Mouse (Mus musculus): ENCODE data around the gene Cyp4f14.

The Cyp4f14 gene

DNA sequence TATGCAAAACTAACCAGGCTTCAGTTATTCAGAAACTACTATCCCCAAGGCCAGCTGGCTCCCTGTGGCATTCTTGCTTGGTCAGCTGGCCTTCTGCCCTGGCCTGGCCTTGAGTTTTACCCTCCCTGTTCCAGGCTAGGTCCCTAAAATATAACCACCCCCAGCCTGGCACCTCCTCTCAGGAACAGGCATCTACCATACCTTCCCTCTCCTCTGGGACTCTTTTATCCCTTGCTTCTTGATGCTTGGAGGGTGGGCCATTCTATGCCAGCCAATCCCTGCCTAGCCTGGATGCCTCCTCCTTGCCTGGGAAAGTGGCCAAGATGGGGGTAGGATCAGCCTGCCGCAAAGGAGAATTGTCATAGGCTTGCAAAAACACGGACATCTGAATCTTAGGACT lies at the start of gene Cyp4f14:
TSS of gene Cyp4f14 (minus strand) at position 212 of the 400 bp plus-strand sequence.
- no peak for DNase-seq

DNA sequence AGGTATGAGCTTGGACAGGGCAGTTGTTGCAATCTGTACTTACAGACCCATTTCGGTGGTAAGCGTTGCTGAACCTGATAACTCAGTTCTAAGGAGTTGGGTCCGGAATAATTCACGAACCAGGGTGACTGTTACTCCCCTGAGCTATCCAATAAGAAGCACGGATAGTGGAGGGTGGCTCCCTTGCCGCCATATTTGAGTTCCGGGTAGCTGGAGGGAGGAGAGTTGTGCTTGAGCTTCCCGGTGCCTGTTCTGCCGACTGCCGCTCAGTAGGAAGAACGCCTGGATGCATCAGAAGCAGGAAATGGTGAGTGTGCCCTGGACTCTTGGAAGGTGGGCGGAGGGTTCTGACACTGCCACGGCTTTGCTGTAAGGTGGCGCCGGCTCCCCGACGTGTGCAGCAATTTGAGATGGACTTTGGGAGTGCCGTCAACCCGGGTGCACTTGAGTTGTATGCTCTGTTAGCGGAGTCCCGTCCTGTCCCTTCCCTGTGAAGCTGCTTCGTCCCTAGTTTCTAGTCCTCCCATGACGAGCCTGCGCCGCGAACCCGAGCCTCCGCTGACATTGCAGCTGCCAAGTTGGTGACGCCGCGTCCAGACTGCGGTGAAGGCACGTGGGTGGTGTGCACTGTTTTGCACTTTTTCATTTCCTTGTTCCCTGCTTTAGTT lies 48.6 kb upstream of the Cyp4f14 start, which contains the start of gene Zfp472:
TSS of gene Zfp472 (plus strand) at position 192 of the 668 bp plus-strand sequence.
- DNase-seq, result peak; percentile 92 to 94

DNA sequence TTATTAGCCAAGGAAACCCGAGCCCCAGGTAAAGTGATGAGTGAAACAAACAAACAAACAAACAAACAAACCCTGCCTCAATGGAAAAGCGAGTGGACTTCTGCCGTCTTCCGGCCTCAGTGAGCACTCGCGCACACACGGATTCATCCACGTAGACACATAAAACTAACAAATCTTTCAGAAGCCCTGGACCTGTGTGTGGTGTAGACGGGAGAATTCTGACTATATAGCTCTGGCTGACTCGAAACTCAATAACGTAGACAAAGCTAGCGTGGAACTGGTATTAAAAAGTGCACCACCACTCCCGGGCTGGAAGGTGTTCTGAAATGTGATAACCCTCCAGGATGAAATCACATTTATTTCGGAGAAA lies 48.1 kb upstream of the Cyp4f14 start:
- DNase-seq, result no peak

DNA sequence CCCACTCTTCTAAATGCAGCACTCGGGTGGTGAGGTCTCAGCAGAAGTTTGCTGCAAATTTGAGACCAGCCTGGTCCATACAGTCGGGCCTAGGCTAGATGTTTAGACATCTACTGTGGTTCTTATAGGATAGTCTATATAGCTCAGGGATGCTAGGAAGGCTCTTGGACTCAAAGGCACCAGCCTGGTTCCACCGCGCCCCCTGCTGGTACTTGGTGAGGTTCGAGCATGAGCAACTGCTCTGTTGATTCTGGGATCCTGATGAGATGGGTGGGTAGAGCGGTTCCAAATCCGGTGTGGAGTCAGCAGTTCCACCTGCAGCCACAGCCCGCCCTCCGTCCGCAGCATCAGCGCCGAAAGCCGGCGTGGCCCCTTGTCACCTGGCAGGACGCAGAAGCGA lies 34.3 kb upstream of the Cyp4f14 start:
- peak; percentile 91 for DNase-seq

- no peak for DNase-seq
Measured at GRCm38 (mm10) chr17:32951006-32951405, 33.9 kb upstream of the Cyp4f14 start.

GRCm38 (mm10) chr17:32950136-32950535 lies 33.0 kb upstream of the Cyp4f14 start:
- no peak for DNase-seq

- peak; percentile 94 to 97 for DNase-seq
Measured at GRCm38 (mm10) chr17:32947215-32947914, 30.2 kb upstream of the Cyp4f14 start, which contains the start of gene Cyp4f13. Cyp4f13 (minus strand) TSS chr17:32947402.

DNA sequence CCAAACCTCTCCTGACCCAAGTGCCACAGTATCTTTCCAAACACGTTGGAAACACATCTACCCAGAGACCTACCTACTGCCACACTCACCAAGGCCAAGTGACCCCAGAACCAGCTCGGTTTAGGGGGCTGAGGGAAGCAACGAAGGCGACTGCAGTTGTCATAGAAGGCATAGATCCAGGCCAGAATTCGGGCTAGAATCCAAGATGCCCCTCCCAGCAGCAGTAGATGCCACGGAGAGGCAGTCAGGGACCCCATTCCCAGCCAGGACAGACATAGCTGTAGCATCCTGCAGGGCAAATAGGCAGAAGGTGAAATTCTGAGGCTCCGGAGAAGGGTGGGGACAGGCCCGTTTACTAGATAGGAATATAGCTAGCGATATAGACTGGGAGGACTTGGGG lies 29.6 kb upstream of the Cyp4f14 start:
- no peak for DNase-seq

DNA sequence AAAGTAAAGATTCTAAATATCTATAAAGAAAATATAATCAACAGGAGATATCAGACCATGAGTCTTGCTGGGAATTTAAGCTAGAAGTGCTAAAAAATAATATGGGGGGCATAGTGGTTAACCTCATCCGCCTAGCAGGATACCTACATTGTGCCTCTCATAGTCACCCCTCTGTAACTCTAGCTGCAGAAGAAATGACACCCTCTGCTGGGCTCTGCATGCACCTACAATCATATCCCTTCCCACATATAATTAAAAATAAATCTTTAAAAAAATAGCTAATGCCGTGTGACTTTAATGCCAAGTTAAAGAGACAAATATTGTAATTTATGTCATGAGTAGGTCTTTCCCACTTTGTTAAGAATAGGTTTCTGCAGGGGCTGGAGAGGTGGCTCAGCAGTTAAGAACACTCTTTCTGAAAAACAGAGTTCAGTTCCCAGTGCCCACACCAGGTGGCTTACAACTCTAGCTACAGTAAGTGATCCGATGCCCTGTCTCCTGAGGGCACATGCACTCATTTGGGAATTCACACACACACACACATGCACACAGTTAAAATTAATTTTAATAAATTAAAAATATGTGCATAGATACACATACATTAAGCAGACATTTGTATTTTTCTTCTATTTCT lies 27.4 kb upstream of the Cyp4f14 start:
- peak in 1 of 2 experiments; percentile 18 for DNase-seq

DNA sequence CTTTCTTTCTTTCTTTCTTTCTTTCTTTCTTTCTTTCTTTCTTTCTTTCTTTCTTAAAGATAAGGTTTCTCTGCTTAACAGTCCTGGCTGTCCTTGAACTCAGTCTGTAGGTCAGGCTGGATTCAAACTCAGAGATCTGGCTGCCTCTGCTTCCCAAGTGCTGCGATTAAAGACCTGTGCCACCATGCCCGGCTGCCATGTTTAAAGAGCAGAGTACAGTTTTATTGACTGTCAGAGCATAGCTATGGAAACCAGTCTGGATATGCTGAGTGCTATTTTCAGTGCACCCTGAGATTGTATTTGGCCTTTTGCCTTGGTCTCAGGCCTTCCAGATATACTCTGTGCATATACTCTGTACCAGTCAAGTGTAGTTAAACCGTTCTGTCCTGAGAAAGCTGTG lies 26.5 kb upstream of the Cyp4f14 start:
- DNase-seq, result no peak

DNA sequence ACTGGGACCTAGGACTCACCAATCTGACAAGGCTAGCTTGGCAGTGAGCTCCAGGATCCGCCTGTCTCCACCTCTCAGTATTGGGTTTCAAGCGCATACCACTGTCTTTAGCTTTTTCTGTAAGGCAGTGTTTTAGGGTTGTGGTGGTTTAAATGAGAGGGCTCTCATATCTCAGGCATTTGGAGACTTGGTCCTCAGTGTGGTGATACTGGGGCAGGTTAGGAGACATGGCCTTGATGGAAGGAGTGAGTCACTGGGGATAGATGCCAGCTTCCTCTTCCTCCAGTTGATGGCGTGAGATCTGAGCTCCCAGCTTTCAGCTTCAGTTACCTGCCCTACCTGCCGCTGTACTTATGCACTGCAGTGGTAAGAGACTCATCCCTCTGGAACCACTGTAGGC lies 22.7 kb upstream of the Cyp4f14 start:
- no peak for DNase-seq

- DNase-seq, result no peak
Measured at GRCm38 (mm10) chr17:32927803-32928202, 10.7 kb upstream of the Cyp4f14 start.

DNA sequence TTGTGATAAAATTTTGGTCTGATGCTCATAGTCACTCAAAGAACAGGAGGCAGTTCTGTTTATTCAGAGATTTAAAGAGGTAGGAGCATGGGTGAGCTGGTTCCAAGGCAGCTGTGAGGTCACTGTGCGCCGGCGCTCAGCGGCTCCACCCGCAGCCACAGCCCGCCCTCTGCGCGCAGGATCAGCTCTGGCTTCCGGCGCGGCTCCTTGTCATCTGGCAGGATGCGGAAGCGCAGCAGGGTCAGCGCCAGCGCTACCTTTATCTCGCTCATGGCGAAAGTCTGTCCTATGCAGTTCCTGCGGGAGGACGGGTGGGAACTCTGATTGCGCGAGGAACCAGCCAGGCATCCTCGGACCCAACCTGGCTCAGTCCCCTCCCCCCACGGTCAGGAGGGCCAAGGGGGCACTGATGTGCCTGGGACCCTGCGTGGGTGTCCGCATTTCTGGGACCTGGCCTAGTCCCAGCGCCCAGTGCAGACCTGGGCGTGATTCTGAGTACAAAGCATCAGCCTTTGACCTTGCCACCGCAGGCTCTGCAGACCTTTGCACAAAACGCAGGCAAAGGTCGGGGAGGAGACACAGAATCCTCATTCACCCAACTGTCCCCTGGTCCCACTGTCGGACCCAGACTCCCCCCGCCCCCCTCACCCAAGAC lies 7.6 kb upstream of the Cyp4f14 start:
- peak; percentile 70 to 71 for DNase-seq

- DNase-seq, result no peak
Measured at GRCm38 (mm10) chr17:32923681-32924080, 6.5 kb upstream of the Cyp4f14 start.

GRCm38 (mm10) chr17:32919123-32919522 lies 2.0 kb upstream of the Cyp4f14 start:
- no peak for DNase-seq

DNA sequence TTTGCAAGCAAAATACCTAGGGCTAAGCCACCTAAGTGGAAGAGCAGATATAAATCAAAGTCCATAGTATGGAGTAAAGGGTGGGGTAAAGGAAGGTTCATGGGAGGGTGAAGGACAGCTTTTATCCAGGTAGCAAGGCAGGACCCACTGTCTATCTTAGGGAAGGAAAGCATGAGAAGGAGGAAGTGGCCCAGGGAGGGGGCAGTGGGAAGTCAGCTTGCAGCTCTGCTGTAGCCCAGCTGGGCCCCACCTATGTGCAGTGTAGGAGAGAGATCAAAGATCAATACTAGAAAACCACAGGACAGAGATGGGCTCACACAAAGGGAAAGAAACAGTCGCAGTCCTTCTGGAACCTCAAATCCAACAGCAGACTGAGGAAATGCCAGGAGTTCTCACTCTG lies 1.1 kb downstream of the Cyp4f14 start:
- no peak for DNase-seq

- no peak for DNase-seq
Measured at GRCm38 (mm10) chr17:32906172-32906571, 11.0 kb downstream of the Cyp4f14 start.

DNA sequence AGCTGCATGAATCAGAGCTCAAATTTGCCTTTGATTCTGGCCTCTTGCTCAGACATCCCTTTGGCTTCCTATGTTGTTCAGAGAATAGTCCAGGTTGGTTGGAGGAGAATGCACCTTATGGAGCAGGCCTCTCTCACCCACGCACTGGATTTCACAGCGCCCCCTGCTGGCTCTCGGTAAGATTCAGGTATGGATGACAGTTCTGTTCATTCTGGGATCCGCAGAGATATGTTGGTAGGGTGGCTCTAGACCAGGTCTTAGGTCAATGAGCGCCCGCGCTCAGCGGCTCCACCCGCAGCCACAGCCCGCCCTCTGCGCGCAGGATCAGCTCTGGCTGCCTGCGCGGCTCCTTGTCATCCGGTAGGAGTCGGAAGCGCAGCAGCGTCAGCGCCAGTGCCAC lies 11.9 kb downstream of the Cyp4f14 start:
- DNase-seq, result peak; percentile 77 to 79

- peak; percentile 15 to 21 for DNase-seq
Measured at GRCm38 (mm10) chr17:32904414-32904813, 12.7 kb downstream of the Cyp4f14 start.

- DNase-seq, result no peak
Measured at GRCm38 (mm10) chr17:32901751-32902525, 15.2 kb downstream of the Cyp4f14 start.

GRCm38 (mm10) chr17:32895421-32895820 lies 21.7 kb downstream of the Cyp4f14 start:
- peak; percentile 64 to 65 for DNase-seq

DNA sequence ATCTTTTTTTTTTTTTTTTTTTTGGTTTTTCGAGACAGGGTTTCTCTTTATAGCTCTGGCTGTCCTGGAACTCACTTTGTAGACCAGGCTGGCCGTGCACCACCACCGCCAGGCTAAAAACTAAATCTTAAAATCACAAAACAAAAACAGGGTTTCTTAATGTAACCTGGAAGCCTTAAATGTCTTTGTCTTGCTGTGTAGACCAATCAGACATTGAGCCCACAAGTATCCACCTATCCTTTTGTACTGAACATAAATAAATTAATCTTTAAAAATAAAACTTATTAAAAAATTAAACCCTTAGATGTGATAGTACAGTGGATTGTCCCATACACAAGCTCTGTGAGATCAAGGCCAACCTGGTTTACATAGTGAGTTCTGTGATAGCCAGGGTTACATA lies 23.2 kb downstream of the Cyp4f14 start:
- no peak for DNase-seq

Data from B cell, adult 2 months (primary cell).